Mouse (Mus musculus): ENCODE data around the gene Gramd4. TPM values are rescaled to one million over a fixed set of nuclear protein-coding genes. Genes with fewer than 3 reads are reported as not detected.

Gramd4 gene
- polyA plus RNA-seq, 1 experiment from 2014 or later: 15.1 TPM

DNA sequence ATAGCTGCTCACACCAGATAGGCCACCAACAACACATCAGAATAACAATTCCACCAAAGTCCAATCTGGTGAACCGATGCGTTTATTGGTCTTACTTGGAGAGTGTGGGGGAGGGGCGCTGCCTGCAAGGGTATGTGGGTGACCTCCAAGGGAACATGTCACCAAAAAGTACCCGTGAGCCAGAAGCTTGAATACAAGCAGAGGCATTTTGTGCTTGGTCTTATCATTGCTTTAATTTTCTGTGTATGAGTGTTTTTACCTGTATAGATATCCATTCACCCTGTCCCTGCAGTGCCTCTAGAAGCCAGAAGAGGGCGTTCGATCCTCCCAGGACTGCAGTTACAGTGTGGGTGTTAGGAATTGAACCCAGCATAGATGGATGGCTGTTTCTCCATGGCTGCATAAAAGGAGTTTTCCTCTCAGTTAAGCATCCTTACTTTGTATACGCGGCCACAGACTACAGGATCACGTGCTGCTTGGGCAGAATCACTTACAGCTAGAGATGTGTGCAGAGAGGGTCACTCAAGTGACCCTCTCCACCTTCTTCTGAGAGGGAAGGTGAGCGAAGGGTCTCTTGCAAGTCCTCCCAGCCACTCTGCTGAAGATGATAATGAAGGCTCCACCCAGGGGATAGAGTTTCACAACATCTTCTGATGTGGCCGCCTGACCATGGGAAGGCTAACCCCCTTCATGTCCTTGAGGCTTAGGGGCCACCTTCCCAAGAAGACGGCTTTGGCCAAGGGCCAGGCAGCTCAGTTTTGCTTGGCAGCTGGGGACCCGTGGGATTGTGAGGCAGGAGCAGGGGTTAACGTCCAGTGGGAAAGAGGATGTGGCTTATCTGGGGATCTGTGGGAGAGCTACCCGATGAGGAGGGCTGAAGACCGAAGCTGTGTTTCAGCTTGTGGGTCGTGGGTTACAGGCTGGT is 28.1 kb downstream of the Gramd4 start:
- 41% methylated on average over 17 of the region's 17 CpGs for WGBS (ENCODE audit: insufficient replicate concordance)
- no peaks in the 10 kb centered on the region for H3K36me3 ChIP-seq
- H3K27ac ChIP-seq: no peak overlapping the region; the same call in 1 of the 2 replicates
- ATAC-seq: no peak
- H3K4me3 ChIP-seq: no peak overlapping the region
- H3K27me3 ChIP-seq (replicated peaks): no peaks in the 10 kb centered on the region
- no peaks in the 10 kb centered on the region for H3K9me3 ChIP-seq (replicated peaks)
- H3K4me1 ChIP-seq: peaks cover 96% of the 10 kb centered on the region
- no peak overlapping the region for H3K9ac ChIP-seq
- no peak overlapping the region for H3K4me2 ChIP-seq

DNA sequence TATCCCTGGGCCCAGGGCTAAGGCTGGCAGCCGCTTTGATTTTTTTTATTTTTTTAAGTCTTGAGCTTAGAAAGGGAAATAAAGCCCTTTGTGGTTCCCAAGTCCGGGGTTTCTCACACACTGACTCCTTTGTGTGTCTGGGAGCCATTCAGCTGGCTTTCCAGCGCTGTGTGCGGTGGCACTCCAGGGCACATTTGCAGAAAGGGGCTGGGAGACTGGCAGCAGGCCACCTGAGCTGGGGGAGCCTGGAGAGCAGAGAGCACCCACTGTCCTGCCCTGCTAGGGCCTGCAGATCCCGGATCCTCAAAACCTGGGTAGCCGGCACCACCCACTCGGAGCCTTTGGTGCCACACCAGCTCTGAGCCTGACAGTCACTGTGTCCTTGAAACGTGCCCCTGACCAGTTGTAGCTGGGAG is 28.8 kb downstream of the Gramd4 start:
- no peak overlapping the region for H3K4me3 ChIP-seq
- ATAC-seq: no peak
- H3K36me3 ChIP-seq: peaks cover 5% of the 10 kb centered on the region
- 79% methylated on average over 8 of the region's 8 CpGs for WGBS (ENCODE audit: insufficient replicate concordance)
- H3K9me3 ChIP-seq (replicated peaks): no peaks in the 10 kb centered on the region
- H3K27ac ChIP-seq: no peak overlapping the region; the same call in 1 of the 2 replicates
- H3K27me3 ChIP-seq (replicated peaks): no peaks in the 10 kb centered on the region
- H3K4me1 ChIP-seq: peaks cover 92% of the 10 kb centered on the region
- no peak overlapping the region for H3K9ac ChIP-seq
- no peak overlapping the region for H3K4me2 ChIP-seq

DNA sequence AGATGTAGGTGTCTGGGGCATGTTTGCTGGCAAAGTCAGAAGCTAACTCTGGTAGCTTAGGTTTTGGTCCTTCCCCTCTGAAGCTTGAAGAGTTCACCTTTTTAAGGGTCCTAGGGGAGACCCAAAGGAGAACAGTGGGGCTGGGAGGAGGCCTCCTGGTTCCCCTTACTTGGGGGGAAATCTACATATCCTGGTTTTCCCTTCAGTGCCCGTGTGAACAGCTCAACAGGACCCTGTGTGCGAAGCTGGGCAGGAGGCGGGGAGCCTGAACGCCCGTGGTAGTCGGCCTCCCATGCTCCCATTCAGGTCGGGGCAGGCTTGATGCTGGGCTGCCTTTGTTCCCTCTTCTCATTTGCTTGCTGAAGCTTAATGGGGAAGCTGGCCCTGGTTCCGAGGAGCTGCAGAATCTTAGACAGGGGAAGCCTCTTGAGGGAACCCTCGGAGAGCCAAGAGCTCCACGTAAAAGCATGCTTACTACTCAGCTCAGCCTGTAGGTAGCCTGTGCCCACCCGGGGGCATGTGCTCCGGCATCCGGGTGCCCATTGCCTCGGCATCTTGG is 30.2 kb downstream of the Gramd4 start:
- no peak overlapping the region for H3K4me3 ChIP-seq
- no peak overlapping the region for H3K4me2 ChIP-seq
- peaks cover 89% of the 10 kb centered on the region for H3K4me1 ChIP-seq
- H3K27me3 ChIP-seq (replicated peaks): no peaks in the 10 kb centered on the region
- ATAC-seq: no peak
- peak overlapping the region; percentile 56 for H3K27ac ChIP-seq
- 63% methylated on average over 14 of the region's 14 CpGs for WGBS (ENCODE audit: insufficient replicate concordance)
- H3K9ac ChIP-seq: no peak overlapping the region
- H3K36me3 ChIP-seq: peaks cover 19% of the 10 kb centered on the region
- no peaks in the 10 kb centered on the region for H3K9me3 ChIP-seq (replicated peaks)

DNA sequence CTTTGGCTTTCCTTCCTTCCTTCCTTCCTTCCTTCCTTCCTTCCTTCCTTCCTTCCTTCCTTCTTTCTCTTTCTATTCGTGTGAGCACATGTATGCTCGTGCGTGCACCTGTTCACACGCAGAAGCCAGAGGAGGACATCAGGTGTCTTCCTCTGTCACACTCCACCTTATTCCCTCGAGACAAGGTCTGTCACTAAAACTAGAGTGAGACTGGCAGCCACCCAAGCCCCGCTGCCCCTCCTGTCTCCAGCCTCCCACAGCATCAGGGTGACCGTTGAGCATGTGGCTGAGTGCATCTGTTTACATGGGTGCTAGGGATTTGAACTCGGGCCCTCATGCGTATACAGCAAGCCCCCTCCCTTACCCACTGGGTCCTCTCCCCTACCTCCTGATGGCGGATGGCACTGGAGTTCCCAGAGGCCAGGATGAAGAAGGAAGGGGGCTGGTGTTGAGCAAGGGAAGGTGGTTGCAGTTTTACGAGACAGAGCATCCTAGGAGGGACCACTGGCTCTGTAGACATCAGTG is 30.8 kb downstream of the Gramd4 start:
- H3K4me3 ChIP-seq: no peak overlapping the region

DNA sequence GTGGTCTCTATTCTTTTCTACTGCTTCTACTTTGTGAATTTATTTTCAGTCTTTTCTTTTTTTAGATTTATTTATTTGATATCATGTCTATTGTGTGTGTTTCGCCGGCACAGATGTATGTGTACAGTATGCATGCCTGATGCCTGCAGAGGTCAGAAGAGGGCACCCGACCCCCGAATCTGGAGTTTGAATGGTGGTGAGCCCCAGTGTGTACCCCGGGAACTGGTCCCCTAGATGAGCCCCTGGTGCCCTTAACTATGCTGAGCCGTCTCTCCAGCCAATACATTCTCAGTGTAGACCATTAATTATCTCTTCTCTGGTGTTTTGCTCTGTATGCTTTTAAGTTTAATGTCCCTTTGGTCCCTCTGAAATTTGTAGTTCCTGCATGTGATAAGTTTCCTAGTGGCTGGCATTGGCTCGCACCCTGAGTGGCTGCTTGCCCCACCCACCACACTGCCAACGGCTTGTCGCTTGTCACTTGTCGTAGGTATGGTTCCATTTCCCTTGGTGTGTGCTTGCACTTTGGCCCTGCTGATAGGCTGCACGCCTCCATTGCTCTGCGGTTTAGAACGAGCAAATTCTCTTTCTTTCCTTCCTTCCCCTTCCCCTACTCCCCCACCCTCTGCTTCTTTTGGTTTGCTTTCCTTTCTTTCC is 31.7 kb downstream of the Gramd4 start:
- Histone ChIP-seq H3K27ac (peak overlapping the region; percentile 42), H3K9me3 (replicated peaks) (no peaks in the 10 kb centered on the region)
- WGBS (ENCODE audit: insufficient replicate concordance): 43% methylated on average over 13 of the region's 13 CpGs

More for the DNA sequence above, 30.8 kb downstream of the Gramd4 start:
- peak overlapping the region; percentile 3; the same call in 1 of the 2 replicates for H3K27ac ChIP-seq
- H3K4me1 ChIP-seq: peaks cover 83% of the 10 kb centered on the region
- peaks cover 25% of the 10 kb centered on the region for H3K36me3 ChIP-seq
- ATAC-seq: no peak
- H3K4me2 ChIP-seq: no peak overlapping the region
- WGBS (ENCODE audit: insufficient replicate concordance): 78% methylated on average over 11 of the region's 11 CpGs
- H3K9ac ChIP-seq: no peak overlapping the region
- no peaks in the 10 kb centered on the region for H3K27me3 ChIP-seq (replicated peaks)
- H3K9me3 ChIP-seq (replicated peaks): no peaks in the 10 kb centered on the region

DNA sequence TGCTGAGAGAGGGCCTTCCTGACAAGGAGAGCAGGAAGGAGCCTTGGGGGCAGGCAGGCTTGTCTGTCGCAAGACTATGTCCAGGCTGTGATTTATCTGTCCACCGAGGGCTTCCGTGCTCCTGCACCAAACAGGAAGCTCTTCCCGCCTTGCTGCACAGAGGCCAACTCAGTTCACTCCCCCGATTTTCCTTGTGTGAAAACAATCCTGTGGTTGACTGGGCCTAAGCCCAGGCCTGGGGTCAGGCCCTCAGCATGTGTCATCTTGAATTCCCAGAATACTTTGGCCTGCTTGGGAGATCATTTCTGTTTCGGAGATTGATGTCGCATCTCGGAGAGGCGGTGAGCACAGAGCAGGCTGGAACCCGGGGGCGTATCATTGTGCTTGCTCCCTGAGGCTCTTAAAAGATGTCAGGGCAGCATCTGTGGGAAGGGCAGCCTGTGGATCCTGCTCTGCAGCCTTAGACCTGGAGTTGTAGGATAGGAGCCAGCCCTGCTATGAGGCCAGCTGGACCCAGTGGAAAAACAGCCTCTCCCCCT is 32.6 kb downstream of the Gramd4 start:
- Histone ChIP-seq H3K27me3 (replicated peaks) (no peaks in the 10 kb centered on the region), H3K4me1 (peaks cover 75% of the 10 kb centered on the region), H3K4me2 (no peak overlapping the region), H3K36me3 (peaks cover 36% of the 10 kb centered on the region), H3K9me3 (replicated peaks) (no peaks in the 10 kb centered on the region), H3K4me3 (no peak overlapping the region), H3K9ac (no peak overlapping the region), H3K27ac (peak overlapping the region; percentile 42)
- WGBS (ENCODE audit: insufficient replicate concordance): 70% methylated on average over 11 of the region's 11 CpGs
- ATAC-seq: no peak

More for the DNA sequence above, 31.7 kb downstream of the Gramd4 start:
- Histone ChIP-seq H3K9ac (no peak overlapping the region), H3K4me3 (no peak overlapping the region), H3K4me1 (peaks cover 75% of the 10 kb centered on the region), H3K27me3 (replicated peaks) (no peaks in the 10 kb centered on the region), H3K4me2 (0 out of 2 replicates have a peak overlapping the region, but pooled peaks have one; percentile 3), H3K36me3 (peaks cover 30% of the 10 kb centered on the region)
- 0 out of 2 replicates have a peak, but pooled peaks have one; percentile 36 for ATAC-seq

DNA sequence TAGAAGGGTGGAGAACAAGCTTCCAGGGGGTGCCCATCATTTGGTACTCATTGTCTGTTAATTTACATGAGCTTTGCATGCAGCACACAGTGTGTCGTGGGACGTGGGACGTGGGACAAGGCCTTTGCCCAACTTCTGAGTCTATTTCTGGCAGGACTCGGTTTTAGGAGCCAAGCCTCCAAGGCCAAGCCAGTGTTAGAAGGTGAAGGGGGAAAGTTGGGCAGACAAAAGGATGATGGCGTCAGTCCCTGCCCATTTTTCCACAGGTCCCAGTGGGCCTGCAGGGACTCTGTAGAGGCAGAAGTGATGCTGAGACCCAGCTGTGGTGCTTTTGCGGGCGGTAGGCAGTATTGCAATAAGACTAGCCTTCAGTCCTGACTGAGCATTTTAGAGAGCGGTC is 33.1 kb downstream of the Gramd4 start:
- Histone ChIP-seq H3K27ac (peak overlapping the region; percentile 42), H3K27me3 (replicated peaks) (no peaks in the 10 kb centered on the region), H3K4me1 (peaks cover 69% of the 10 kb centered on the region), H3K4me3 (no peak overlapping the region), H3K9ac (no peak overlapping the region), H3K9me3 (replicated peaks) (no peaks in the 10 kb centered on the region), H3K36me3 (peaks cover 38% of the 10 kb centered on the region), H3K4me2 (no peak overlapping the region)
- ATAC-seq: no peak
- 87% methylated on average over 8 of the region's 8 CpGs for WGBS (ENCODE audit: insufficient replicate concordance)

DNA sequence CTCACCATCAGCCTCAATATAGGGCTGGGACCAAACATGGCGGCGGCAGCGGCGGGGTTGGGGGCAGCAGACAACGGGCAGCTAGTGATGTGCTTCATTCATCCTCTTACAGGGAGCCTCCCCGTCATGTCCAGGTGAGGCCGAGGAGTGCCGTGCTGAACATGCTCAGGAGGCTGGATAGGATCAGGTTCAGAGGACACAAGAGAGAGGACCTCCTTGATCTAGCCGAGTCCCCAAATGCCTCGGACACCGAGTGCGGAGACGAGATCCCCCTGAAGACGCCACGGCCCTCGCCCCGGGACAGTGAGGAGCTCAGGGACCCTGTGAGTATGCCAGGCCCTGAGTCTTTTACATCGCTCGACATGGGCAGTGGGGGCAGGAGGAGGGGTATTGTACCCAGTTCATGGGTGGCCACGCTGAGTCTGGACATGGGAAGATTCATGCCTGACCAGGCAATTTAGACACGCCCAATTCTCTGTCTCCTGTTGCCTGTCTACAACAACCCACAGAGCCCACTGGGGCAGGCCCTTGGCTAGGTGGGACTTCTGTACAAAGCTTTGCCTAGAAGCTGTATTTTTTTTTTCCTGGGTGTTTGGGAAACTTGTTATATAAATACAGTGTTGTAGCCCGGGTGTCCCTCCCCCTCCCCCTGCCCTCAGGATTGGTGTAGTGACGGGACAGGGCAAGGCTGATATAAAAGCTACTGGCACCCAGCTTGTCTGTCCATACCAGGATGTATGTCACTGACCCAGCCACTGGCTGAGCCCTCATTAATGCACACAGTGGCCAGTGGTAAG is 33.9 kb downstream of the Gramd4 start:
- 0 out of 2 replicates have a peak overlapping the region, but pooled peaks have one; percentile 40 for H3K27ac ChIP-seq
- H3K4me1 ChIP-seq: peaks cover 61% of the 10 kb centered on the region
- ATAC-seq: no peak
- H3K9ac ChIP-seq: no peak overlapping the region
- H3K9me3 ChIP-seq (replicated peaks): no peaks in the 10 kb centered on the region
- no peaks in the 10 kb centered on the region for H3K27me3 ChIP-seq (replicated peaks)
- H3K4me2 ChIP-seq: no peak overlapping the region
- no peak overlapping the region for H3K4me3 ChIP-seq
- 83% methylated on average over 23 of the region's 23 CpGs for WGBS (ENCODE audit: insufficient replicate concordance)
- peaks cover 45% of the 10 kb centered on the region for H3K36me3 ChIP-seq

DNA sequence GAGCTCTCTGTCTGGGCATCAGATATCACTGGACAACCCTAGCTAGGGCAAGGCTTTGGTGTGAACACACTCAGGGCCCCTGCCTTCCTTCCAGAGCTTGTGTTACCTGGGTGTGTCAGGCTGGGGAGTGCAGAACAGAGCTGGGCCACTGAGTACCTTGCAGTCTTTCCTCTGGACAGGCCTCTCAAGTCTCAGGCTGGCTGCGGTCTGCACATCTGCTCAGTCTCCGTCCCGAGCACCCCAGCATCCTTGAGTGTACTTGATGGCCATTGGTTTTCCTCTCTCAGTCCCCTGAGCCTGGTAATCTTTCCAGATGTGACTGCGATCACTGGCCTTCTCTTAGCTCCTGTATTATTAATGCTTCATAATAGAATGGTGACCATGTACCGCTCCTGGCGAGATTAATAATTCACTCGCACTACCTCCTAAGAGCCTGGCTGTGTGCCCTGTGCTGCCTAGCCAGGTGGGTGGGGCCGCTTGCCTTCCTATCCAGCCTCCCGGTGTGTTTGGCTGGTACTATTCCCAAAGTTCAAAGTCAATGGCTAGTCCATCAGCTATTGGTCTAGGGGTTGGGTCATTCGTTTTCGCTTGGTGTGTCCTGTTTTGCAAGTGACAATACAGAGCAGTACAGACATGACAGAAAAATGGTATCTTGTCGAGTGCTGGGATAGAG is 34.6 kb downstream of the Gramd4 start:
- no peak overlapping the region for H3K4me3 ChIP-seq
- 0 out of 2 replicates have a peak overlapping the region, but pooled peaks have one; percentile 40 for H3K27ac ChIP-seq
- no peak overlapping the region for H3K4me2 ChIP-seq
- peak; percentile 29; the same call in 1 of the 2 replicates for ATAC-seq
- 84% methylated on average over 12 of the region's 12 CpGs for WGBS (ENCODE audit: insufficient replicate concordance)
- no peaks in the 10 kb centered on the region for H3K9me3 ChIP-seq (replicated peaks)
- no peaks in the 10 kb centered on the region for H3K27me3 ChIP-seq (replicated peaks)
- H3K9ac ChIP-seq: no peak overlapping the region
- peaks cover 46% of the 10 kb centered on the region for H3K36me3 ChIP-seq
- peaks cover 54% of the 10 kb centered on the region for H3K4me1 ChIP-seq

DNA sequence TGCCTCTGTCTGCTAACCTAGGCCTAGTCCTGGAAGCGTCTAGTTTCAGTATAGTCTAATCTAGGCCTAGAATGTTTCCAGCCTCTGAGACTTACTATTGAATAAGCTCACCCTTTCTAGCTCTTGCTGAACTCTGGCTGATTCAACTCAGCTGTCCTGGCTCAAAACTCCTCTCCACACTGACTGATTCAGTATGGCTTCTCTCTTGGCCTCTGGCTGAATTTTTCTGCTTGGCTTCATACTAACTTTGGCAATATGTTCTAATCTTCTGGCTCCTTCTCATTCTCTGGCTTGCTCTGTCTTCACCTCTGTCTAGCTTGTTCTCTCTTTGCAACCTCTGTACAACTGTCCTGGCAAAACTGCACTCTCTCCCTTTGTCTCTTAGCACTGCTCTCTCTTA is 35.7 kb downstream of the Gramd4 start:
- H3K9me3 ChIP-seq (replicated peaks): no peaks in the 10 kb centered on the region
- H3K4me1 ChIP-seq: peaks cover 43% of the 10 kb centered on the region
- peaks cover 51% of the 10 kb centered on the region for H3K36me3 ChIP-seq
- no peak overlapping the region for H3K4me2 ChIP-seq
- no peak overlapping the region for H3K9ac ChIP-seq
- WGBS (ENCODE audit: insufficient replicate concordance): 84% methylated on average over 1 of the region's 1 CpGs
- H3K4me3 ChIP-seq: no peak overlapping the region
- no peaks in the 10 kb centered on the region for H3K27me3 ChIP-seq (replicated peaks)
- peak overlapping the region; percentile 33; the same call in 1 of the 2 replicates for H3K27ac ChIP-seq
- ATAC-seq: no peak

Measured in liver, embryonic 12.5 days (tissue).